Mouse (Mus musculus): ENCODE results near the gene B3gntl1. TPM values are rescaled to one million over a fixed set of nuclear protein-coding genes. Genes with fewer than 3 reads are reported as not detected.

B3gntl1 gene
- polyA plus RNA-seq, 1 experiment from 2014 or later: 1.8 TPM

DNA sequence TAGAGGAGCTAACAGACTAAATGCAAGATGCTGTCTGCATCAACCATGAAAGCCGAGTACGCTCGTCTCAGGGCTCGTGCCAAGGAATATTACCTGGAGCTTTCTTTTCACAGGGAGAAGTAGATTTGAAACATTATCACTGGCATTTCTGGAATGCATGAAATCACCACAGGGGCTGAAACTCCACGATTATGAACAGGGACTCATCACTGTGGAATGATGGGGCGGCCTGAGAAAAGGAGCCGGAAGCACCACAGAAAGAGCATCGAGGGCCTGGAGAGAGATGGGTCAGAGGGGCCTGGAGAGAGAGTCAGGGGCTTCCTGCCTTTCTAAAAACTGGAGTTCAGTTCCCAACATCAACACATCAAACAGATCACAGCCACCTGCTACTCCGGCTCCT is 25.6 kb downstream of the B3gntl1 start:
- no peak for ATAC-seq (ENCODE audit: insufficient read depth)
- WGBS (ENCODE audit: insufficient replicate concordance): 70% methylated on average over 9 of the region's 9 CpGs
- H3K4me1 ChIP-seq (replicated peaks): no peaks in the 10 kb centered on the region
- no peak overlapping the region for H3K27ac ChIP-seq (replicated peaks)
- no peak overlapping the region for H3K4me3 ChIP-seq (replicated peaks)
- no peaks in the 10 kb centered on the region for H3K27me3 ChIP-seq
- H3K9me3 ChIP-seq (replicated peaks): no peaks in the 10 kb centered on the region
- no peak overlapping the region for H3K9ac ChIP-seq
- H3K4me2 ChIP-seq: no peak overlapping the region
- H3K36me3 ChIP-seq (replicated peaks): no peaks in the 10 kb centered on the region

DNA sequence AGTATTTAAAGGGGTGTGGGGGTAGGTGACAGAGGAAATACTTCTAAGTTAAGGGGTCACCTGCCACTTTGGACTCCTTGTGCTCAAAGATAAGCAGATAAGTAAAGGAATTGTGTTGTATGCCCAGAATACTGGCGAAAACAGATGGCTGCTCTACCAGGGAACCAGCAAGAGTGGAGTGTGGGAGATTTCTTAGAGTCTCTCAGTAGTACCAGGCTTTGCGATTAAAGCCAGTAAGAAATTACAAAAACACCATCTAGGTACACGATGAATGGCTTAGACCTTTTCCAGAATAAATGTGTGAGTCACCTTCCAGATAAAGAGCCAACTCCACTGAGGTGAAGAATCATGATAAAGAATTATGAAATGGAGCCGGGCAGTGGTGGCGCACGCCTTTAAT is 27.6 kb downstream of the B3gntl1 start:
- 76% methylated on average over 6 of the region's 6 CpGs for WGBS (ENCODE audit: insufficient replicate concordance)
- no peaks in the 10 kb centered on the region for H3K36me3 ChIP-seq (replicated peaks)
- no peak for ATAC-seq (ENCODE audit: insufficient read depth)

DNA sequence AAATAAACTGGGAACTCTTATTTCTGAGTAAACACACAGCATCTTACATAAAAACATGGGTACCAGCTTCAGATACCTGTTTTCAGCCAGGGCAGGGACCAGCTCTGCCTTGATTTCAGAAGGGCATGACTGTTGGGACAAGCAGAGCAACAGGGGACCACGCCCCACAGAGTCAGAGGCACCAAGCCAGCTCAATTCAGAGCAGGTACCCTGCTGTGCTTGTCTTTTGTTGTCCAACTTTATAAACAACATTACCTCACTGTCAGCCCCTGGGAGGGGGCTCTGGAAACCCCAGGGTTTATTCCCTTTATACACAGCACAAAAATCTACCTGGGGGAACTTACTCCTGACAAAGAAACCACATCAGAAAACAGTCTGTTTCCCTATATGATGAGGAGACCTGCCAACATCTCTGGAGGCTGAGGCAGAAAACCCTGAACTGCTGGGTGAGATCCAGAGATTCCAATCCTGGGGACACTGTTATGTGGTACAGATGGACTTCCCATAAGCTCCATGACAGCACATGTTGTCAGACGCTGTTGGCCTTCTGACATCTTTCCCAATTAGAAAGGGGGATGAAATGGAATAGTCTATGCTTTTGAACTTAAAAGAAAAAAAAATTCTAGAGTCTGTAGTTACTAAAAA is 31.3 kb downstream of the B3gntl1 start:
- Histone ChIP-seq H3K9ac (no peak overlapping the region), H3K4me1 (replicated peaks) (no peaks in the 10 kb centered on the region), H3K36me3 (replicated peaks) (no peaks in the 10 kb centered on the region), H3K4me3 (replicated peaks) (no peak overlapping the region), H3K27ac (replicated peaks) (no peak overlapping the region), H3K9me3 (replicated peaks) (no peaks in the 10 kb centered on the region), H3K27me3 (no peaks in the 10 kb centered on the region), H3K4me2 (no peak overlapping the region)
- ATAC-seq (ENCODE audit: insufficient read depth): no peak
- WGBS (ENCODE audit: insufficient replicate concordance): 67% methylated on average over 2 of the region's 2 CpGs

More for the DNA sequence above, 27.6 kb downstream of the B3gntl1 start:
- Histone ChIP-seq H3K27ac (replicated peaks) (no peak overlapping the region), H3K9me3 (replicated peaks) (no peaks in the 10 kb centered on the region), H3K27me3 (no peaks in the 10 kb centered on the region), H3K4me2 (no peak overlapping the region), H3K4me1 (replicated peaks) (no peaks in the 10 kb centered on the region), H3K4me3 (replicated peaks) (no peak overlapping the region), H3K9ac (no peak overlapping the region)

DNA sequence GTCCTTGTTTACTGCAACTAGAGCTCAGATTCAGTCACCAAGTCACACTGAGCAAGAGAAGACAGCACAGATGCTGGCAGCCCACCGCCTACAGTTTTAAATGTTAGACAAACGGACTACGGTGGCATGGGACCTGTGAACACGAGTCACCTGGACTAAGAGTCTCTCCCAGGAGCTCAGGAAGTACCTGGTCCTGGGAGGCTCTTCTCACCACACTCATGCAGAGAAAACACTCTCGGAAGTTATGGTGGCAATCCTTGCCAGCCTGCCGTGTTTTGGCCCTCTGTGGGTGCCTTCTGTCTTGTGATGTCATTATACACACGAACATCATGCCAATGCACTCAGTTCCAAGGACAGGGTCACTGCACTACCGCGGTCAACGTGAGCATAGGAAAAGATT is 36.3 kb downstream of the B3gntl1 start:
- H3K9me3 ChIP-seq (replicated peaks): no peaks in the 10 kb centered on the region
- no peaks in the 10 kb centered on the region for H3K27me3 ChIP-seq
- ATAC-seq (ENCODE audit: insufficient read depth): no peak
- H3K4me3 ChIP-seq (replicated peaks): no peak overlapping the region
- H3K4me2 ChIP-seq: no peak overlapping the region
- H3K27ac ChIP-seq (replicated peaks): no peak overlapping the region
- H3K9ac ChIP-seq: no peak overlapping the region
- H3K36me3 ChIP-seq (replicated peaks): no peaks in the 10 kb centered on the region
- 73% methylated on average over 10 of the region's 10 CpGs for WGBS (ENCODE audit: insufficient replicate concordance)
- no peaks in the 10 kb centered on the region for H3K4me1 ChIP-seq (replicated peaks)

DNA sequence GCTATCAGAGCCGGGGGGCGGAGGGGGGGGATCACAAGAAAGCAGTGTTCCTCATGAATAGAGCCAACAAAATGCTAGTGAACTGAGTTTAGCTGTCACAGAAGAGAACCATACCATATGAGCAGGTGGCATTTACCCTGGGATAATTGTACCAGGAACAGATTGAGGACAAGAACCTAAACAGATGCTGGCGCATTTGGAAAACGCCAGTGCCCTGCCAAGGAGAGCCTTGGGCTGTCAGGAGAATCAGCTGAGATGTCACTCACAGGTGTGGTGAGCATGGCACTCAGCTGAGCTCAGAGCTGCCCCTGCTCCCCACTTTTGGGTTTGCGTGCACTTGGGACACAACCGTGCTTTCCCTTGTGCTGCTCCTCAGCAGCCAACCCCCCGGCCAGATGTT is 41.5 kb downstream of the B3gntl1 start:
- ATAC-seq (ENCODE audit: insufficient read depth): no peak
- Histone ChIP-seq H3K27me3 (no peaks in the 10 kb centered on the region), H3K36me3 (replicated peaks) (no peaks in the 10 kb centered on the region), H3K9me3 (replicated peaks) (no peaks in the 10 kb centered on the region), H3K4me1 (replicated peaks) (no peaks in the 10 kb centered on the region), H3K4me3 (replicated peaks) (no peak overlapping the region), H3K9ac (no peak overlapping the region), H3K4me2 (no peak overlapping the region), H3K27ac (replicated peaks) (no peak overlapping the region)
- WGBS (ENCODE audit: insufficient replicate concordance): 80% methylated on average over 7 of the region's 7 CpGs

DNA sequence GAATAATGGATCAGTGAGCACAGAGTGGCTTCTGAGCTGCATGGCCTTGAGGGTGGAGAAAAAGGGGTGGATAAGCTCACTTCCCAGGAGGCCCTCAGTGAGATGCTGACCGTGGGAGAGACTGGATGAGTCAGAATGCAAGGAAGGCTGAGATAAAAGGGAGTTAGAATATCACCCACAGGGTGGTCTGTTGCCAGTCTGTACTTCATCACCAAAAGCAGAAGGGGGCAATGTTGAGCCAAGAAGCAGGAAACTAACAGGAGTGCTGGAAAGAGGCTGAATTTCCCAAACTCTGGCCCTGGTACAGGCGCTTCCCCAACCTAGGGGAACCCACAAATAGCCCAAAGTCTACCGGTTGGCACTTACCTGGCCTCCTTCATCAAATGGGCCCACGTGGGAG is 42.5 kb downstream of the B3gntl1 start:
- WGBS (ENCODE audit: insufficient replicate concordance): 66% methylated on average over 4 of the region's 4 CpGs
- Histone ChIP-seq H3K9me3 (replicated peaks) (no peaks in the 10 kb centered on the region), H3K9ac (no peak overlapping the region), H3K4me2 (no peak overlapping the region), H3K4me3 (replicated peaks) (no peak overlapping the region), H3K36me3 (replicated peaks) (no peaks in the 10 kb centered on the region), H3K27me3 (no peaks in the 10 kb centered on the region), H3K27ac (replicated peaks) (no peak overlapping the region), H3K4me1 (replicated peaks) (no peaks in the 10 kb centered on the region)
- ATAC-seq (ENCODE audit: insufficient read depth): no peak

DNA sequence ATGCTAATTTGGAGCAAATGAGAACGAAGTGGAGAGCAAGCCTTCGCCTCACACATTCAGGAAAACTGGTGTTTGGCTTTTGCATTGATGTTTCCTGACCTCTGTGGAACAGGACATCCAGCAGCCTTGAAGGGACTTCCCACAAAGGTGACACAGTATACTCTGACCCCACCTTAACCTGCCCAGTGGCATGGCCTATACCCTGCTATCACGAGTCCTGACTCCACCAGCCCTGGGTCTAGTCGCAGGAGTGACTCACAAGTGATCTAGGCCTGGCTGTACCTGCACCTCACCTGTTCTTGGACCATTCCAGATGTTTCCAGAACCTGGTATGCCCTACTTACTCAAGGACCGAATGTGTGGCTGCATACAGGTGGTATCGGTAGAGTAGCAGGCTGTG is 43.4 kb downstream of the B3gntl1 start:
- no peak overlapping the region for H3K27ac ChIP-seq (replicated peaks)
- H3K4me3 ChIP-seq (replicated peaks): no peak overlapping the region
- no peak overlapping the region for H3K9ac ChIP-seq
- no peaks in the 10 kb centered on the region for H3K9me3 ChIP-seq (replicated peaks)
- H3K27me3 ChIP-seq: no peaks in the 10 kb centered on the region
- no peaks in the 10 kb centered on the region for H3K4me1 ChIP-seq (replicated peaks)
- no peaks in the 10 kb centered on the region for H3K36me3 ChIP-seq (replicated peaks)
- no peak for ATAC-seq (ENCODE audit: insufficient read depth)
- 82% methylated on average over 6 of the region's 6 CpGs for WGBS (ENCODE audit: insufficient replicate concordance)
- H3K4me2 ChIP-seq: no peak overlapping the region

DNA sequence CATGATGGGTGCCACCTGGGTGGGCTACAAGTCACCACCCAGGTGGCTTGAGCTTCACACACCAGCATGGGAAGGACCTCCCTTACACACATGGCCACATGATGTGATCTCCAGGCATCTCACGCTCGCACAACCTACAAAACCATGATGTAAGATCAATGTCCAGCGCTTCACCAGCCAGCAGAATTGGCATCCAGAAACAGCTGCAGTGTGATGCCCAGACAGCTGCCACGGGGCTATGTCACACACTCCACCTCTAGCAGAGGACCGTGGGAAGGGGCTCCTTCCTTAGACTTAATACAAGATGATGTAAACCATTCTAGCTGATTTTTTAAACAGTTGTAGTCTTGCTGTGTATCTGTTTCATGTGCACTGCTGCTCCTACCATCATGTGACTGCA is 45.4 kb downstream of the B3gntl1 start:
- no peaks in the 10 kb centered on the region for H3K9me3 ChIP-seq (replicated peaks)
- H3K27ac ChIP-seq (replicated peaks): no peak overlapping the region
- no peak overlapping the region for H3K4me2 ChIP-seq
- no peak overlapping the region for H3K4me3 ChIP-seq (replicated peaks)
- H3K4me1 ChIP-seq (replicated peaks): no peaks in the 10 kb centered on the region
- H3K9ac ChIP-seq: no peak overlapping the region
- H3K27me3 ChIP-seq: no peaks in the 10 kb centered on the region
- ATAC-seq (ENCODE audit: insufficient read depth): no peak
- no peaks in the 10 kb centered on the region for H3K36me3 ChIP-seq (replicated peaks)
- WGBS (ENCODE audit: insufficient replicate concordance): 73% methylated on average over 5 of the region's 5 CpGs

DNA sequence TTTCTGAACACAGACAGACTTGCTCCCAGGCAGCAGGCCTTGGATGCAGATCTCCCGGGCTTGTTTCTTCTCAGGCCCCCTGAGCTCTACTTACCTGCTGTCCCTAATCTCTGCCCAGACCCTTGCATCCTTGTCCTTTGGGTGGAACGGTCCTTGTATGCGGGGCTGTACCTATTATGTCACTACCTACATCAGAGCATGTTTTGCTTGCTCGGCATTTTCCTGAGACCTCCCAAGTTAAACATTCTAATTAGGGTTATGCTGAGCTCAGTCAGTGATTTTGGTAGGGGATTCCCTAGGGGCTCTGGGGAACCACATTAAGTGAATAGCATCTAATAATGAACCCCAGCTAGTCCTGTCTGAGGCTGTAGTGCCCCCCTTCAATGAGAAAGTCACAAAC is 47.9 kb downstream of the B3gntl1 start:
- no peaks in the 10 kb centered on the region for H3K27me3 ChIP-seq
- ATAC-seq (ENCODE audit: insufficient read depth): no peak
- no peaks in the 10 kb centered on the region for H3K4me1 ChIP-seq (replicated peaks)
- no peak overlapping the region for H3K27ac ChIP-seq (replicated peaks)
- no peaks in the 10 kb centered on the region for H3K9me3 ChIP-seq (replicated peaks)
- no peak overlapping the region for H3K9ac ChIP-seq
- WGBS (ENCODE audit: insufficient replicate concordance): 67% methylated on average over 4 of the region's 4 CpGs
- no peak overlapping the region for H3K4me2 ChIP-seq
- peaks cover 13% of the 10 kb centered on the region; the same call in 1 of the 2 replicates for H3K36me3 ChIP-seq (replicated peaks)
- no peak overlapping the region for H3K4me3 ChIP-seq (replicated peaks)

DNA sequence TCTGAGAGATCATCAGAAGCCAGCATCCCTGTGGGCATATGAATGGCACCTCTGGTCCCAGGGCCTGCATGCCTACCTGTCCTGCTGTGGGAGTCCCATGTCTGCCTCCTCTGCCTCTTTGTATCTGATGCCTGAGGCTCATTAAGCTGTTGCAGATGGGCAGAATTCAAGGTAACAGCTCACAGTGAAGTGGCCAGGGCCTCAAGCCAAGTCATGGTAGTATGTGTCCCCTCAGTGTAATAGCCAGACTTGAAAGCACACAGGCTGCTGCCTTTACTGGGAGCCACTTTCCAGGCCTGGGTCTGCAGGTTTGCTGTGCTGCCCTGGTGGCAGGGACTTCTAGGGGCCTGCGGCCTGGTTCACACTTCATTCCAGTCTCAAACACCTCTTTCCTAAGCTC is 55.6 kb downstream of the B3gntl1 start:
- ATAC-seq (ENCODE audit: insufficient read depth): no peak
- Histone ChIP-seq H3K4me3 (replicated peaks) (no peak overlapping the region), H3K9me3 (replicated peaks) (no peaks in the 10 kb centered on the region), H3K27ac (replicated peaks) (no peak overlapping the region), H3K4me2 (no peak overlapping the region), H3K4me1 (replicated peaks) (no peaks in the 10 kb centered on the region), H3K9ac (no peak overlapping the region), H3K27me3 (no peaks in the 10 kb centered on the region), H3K36me3 (replicated peaks) (peaks cover 68% of the 10 kb centered on the region)
- WGBS (ENCODE audit: insufficient replicate concordance): 85% methylated on average over 1 of the region's 1 CpGs

DNA sequence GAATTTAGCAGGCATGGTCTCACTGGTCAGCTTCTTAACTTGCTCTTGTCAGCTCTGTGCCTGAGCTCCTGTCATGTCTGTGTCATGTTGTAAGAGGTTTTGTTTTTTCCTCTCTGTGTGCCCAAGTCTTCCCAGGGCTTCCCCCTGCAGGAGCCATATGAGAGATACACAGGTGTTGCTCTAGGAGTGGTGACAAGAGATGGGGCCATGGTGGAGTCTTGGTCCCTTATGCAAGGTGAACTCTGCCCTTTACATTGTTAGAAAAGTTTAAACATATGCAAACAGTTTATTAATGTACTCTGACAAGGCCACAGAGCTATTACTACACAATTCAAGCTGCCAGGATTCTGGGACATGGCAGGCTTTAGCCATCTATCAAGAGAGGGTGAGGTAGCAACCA is 56.5 kb downstream of the B3gntl1 start:
- no peak overlapping the region for H3K4me2 ChIP-seq
- peaks cover 67% of the 10 kb centered on the region for H3K36me3 ChIP-seq (replicated peaks)
- H3K4me3 ChIP-seq (replicated peaks): no peak overlapping the region
- no peak overlapping the region for H3K9ac ChIP-seq
- H3K27me3 ChIP-seq: no peaks in the 10 kb centered on the region
- no peaks in the 10 kb centered on the region for H3K9me3 ChIP-seq (replicated peaks)
- no peak; the same call in 1 of the 2 replicates for ATAC-seq (ENCODE audit: insufficient read depth)
- H3K27ac ChIP-seq (replicated peaks): no peak overlapping the region
- H3K4me1 ChIP-seq (replicated peaks): no peaks in the 10 kb centered on the region

DNA sequence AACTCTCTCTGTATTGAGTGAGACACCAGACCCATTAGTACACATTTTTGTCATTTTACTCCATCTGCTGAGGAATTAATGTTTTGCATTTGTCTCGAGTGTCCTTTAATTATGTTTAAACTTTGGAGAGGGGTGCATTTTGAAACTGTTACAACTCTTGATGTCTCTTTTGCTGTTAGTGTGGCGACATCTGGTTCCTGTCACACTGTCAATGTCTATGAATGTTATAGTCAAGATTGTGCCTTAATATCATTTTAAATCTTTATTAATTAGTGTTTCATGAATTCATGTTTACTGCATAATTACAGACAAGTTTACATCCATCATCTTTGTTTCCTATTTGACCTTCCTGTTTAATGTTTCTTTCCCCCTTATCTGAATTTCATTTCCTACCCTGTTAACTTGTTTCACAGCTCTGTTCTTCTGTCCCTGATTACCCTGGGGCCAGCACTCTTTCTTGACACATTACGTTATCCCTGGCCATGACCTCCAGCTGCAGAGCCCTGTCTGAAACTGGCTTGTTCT is 56.9 kb downstream of the B3gntl1 start:
- no peak overlapping the region for H3K27ac ChIP-seq (replicated peaks)
- no peaks in the 10 kb centered on the region for H3K9me3 ChIP-seq (replicated peaks)
- H3K4me1 ChIP-seq (replicated peaks): no peaks in the 10 kb centered on the region
- H3K9ac ChIP-seq: no peak overlapping the region
- H3K4me3 ChIP-seq (replicated peaks): no peak overlapping the region
- 71% methylated on average over 3 of the region's 3 CpGs for WGBS (ENCODE audit: insufficient replicate concordance)
- peaks cover 72% of the 10 kb centered on the region for H3K36me3 ChIP-seq (replicated peaks)
- no peak for ATAC-seq (ENCODE audit: insufficient read depth)
- no peak overlapping the region for H3K4me2 ChIP-seq
- H3K27me3 ChIP-seq: no peaks in the 10 kb centered on the region
